Mouse (Mus musculus): ENCODE data around the gene Kmt5c. TPM values are rescaled to one million over a fixed set of nuclear protein-coding genes. Genes with fewer than 3 reads are reported as not detected.

Kmt5c gene
- polyA plus RNA-seq, 1 experiment from 2014 or later = 76.1 TPM

Other genes starting within 250 kb of the Kmt5c start
- 30.9 and 46.0 TPM in 2 replicates for gene Ppp1r12c, start 238.4 kb upstream of the Kmt5c start, polyA plus RNA-seq (2016; fragmentation: Nextera tagmentation; extraction: Ambion mirVana)
- 97.0 and 167 TPM in 2 replicates for gene Tnnt1, start 223.7 kb upstream of the Kmt5c start, polyA plus RNA-seq (2016; fragmentation: Nextera tagmentation; extraction: Ambion mirVana)
- 960 and 1,463 TPM in 2 replicates for gene Tnni3, start 215.9 kb upstream of the Kmt5c start, polyA plus RNA-seq (2016; fragmentation: Nextera tagmentation; extraction: Ambion mirVana)
- gene Dnaaf3, start 207.7 kb upstream of the Kmt5c start, polyA plus RNA-seq (2016; fragmentation: Nextera tagmentation; extraction: Ambion mirVana) = 0.63 and 0.65 TPM in 2 replicates
- 1.0 and 2.8 TPM in 2 replicates for gene Syt5, start 192.6 kb upstream of the Kmt5c start, polyA plus RNA-seq (2016; fragmentation: Nextera tagmentation; extraction: Ambion mirVana)
- gene Ptprh, start 136.1 kb upstream of the Kmt5c start, polyA plus RNA-seq (2016; fragmentation: Nextera tagmentation; extraction: Ambion mirVana) = not detected in 2 replicates
- gene Tmem86b, start 108.7 kb upstream of the Kmt5c start, polyA plus RNA-seq (2016; fragmentation: Nextera tagmentation; extraction: Ambion mirVana) = 2.8 and 4.4 TPM in 2 replicates
- gene Ppp6r1, start 81.1 kb upstream of the Kmt5c start, polyA plus RNA-seq (2016; fragmentation: Nextera tagmentation; extraction: Ambion mirVana) = 8.7 and 16.0 TPM in 2 replicates
- gene Hspbp1, start 55.0 kb upstream of the Kmt5c start, polyA plus RNA-seq (2016; fragmentation: Nextera tagmentation; extraction: Ambion mirVana) = 105 and 118 TPM in 2 replicates
- gene Brsk1, start 49.5 kb upstream of the Kmt5c start, polyA plus RNA-seq (2016; fragmentation: Nextera tagmentation; extraction: Ambion mirVana) = 0.89 and 1.0 TPM in 2 replicates
- not detected in 2 replicates for gene Tmem150b, start 14.9 kb upstream of the Kmt5c start, polyA plus RNA-seq (2016; fragmentation: Nextera tagmentation; extraction: Ambion mirVana)
- gene Cox6b2, start 13.0 kb downstream of the Kmt5c start, polyA plus RNA-seq (2016; fragmentation: Nextera tagmentation; extraction: Ambion mirVana) = 37.6 and 42.2 TPM in 2 replicates
- gene Fam71e2, start 31.2 kb downstream of the Kmt5c start, polyA plus RNA-seq (2016; fragmentation: Nextera tagmentation; extraction: Ambion mirVana) = not detected in 2 replicates
- 0.15 and 0.20 TPM in 2 replicates for gene Il11, start 42.7 kb downstream of the Kmt5c start, polyA plus RNA-seq (2016; fragmentation: Nextera tagmentation; extraction: Ambion mirVana)
- 0.34 TPM in 1 of 2 replicates, not detected in the other for gene Tmem190, start 42.8 kb downstream of the Kmt5c start, polyA plus RNA-seq (2016; fragmentation: Nextera tagmentation; extraction: Ambion mirVana)
- gene Tmem238, start 49.5 kb downstream of the Kmt5c start, polyA plus RNA-seq (2016; fragmentation: Nextera tagmentation; extraction: Ambion mirVana) = 4.7 and 6.3 TPM in 2 replicates
- 314 and 329 TPM in 2 replicates for gene Rpl28, start 52.8 kb downstream of the Kmt5c start, polyA plus RNA-seq (2016; fragmentation: Nextera tagmentation; extraction: Ambion mirVana)
- gene Ube2s, start 72.5 kb downstream of the Kmt5c start, polyA plus RNA-seq (2016; fragmentation: Nextera tagmentation; extraction: Ambion mirVana) = 337 and 447 TPM in 2 replicates
- 0.14 TPM in 1 of 2 replicates, not detected in the other for gene Shisa7, start 104.6 kb downstream of the Kmt5c start, polyA plus RNA-seq (2016; fragmentation: Nextera tagmentation; extraction: Ambion mirVana)
- 3.9 TPM in 2 replicates for gene Isoc2b, start 130.1 kb downstream of the Kmt5c start, polyA plus RNA-seq (2016; fragmentation: Nextera tagmentation; extraction: Ambion mirVana)
- 1.3 TPM in 2 replicates for gene Isoc2a, start 137.0 kb downstream of the Kmt5c start, polyA plus RNA-seq (2016; fragmentation: Nextera tagmentation; extraction: Ambion mirVana)
- gene Gm36210, start 166.4 kb downstream of the Kmt5c start, polyA plus RNA-seq (2016; fragmentation: Nextera tagmentation; extraction: Ambion mirVana) = 0.18 and 0.36 TPM in 2 replicates
- 2.9 and 3.5 TPM in 2 replicates for gene Zfp628, start 175.1 kb downstream of the Kmt5c start, polyA plus RNA-seq (2016; fragmentation: Nextera tagmentation; extraction: Ambion mirVana)
- 4.3 and 5.5 TPM in 2 replicates for gene Nat14, start 181.9 kb downstream of the Kmt5c start, polyA plus RNA-seq (2016; fragmentation: Nextera tagmentation; extraction: Ambion mirVana)
- gene Ssc5d, start 185.7 kb downstream of the Kmt5c start, polyA plus RNA-seq (2016; fragmentation: Nextera tagmentation; extraction: Ambion mirVana) = 1.2 and 1.6 TPM in 2 replicates
- 1.8 and 2.3 TPM in 2 replicates for gene Sbk2, start 224.3 kb downstream of the Kmt5c start, polyA plus RNA-seq (2016; fragmentation: Nextera tagmentation; extraction: Ambion mirVana)
- gene Sbk3, start 231.1 kb downstream of the Kmt5c start, polyA plus RNA-seq (2016; fragmentation: Nextera tagmentation; extraction: Ambion mirVana) = 0.39 and 0.43 TPM in 2 replicates

Measured in heart, embryonic 10.5 days (tissue).